Mouse (Mus musculus) spleen, postnatal 4 days (tissue): ENCODE results near the gene Plppr2.

Source experiments
- DNase-seq, 2 experiments: peaks; one replicate each; pipeline ENCODE4 v3.0.0; 2022; ENCODE audit warnings: low spot score in 2 of 2

The Plppr2 gene

GRCm38 (mm10) chr9:21936692-21937570 is at the start of gene Plppr2:
Gene Plppr2, plus strand, starts transcription at chr9:21937033.
- peak; percentile 87 to 92 for DNase-seq

GRCm38 (mm10) chr9:21889229-21889628 is 47.6 kb upstream of the Plppr2 start:
- DNase-seq: no peak

GRCm38 (mm10) chr9:21901223-21901820 is 35.5 kb upstream of the Plppr2 start:
- DNase-seq: no peak

- DNase-seq: no peak
These were observed 32.8 kb upstream of the Plppr2 start for GRCm38 (mm10) chr9:21904031-21904430.

- no peak for DNase-seq
These were observed 28.6 kb upstream of the Plppr2 start for GRCm38 (mm10) chr9:21908216-21908615.

- DNase-seq: peak in 1 of 2 experiments; percentile 25
These were observed 27.2 kb upstream of the Plppr2 start for GRCm38 (mm10) chr9:21909474-21910223.

- no peak for DNase-seq
These were observed 19.9 kb upstream of the Plppr2 start for GRCm38 (mm10) chr9:21916851-21917492.

GRCm38 (mm10) chr9:21917493-21918034 is 19.3 kb upstream of the Plppr2 start:
- no peak for DNase-seq

GRCm38 (mm10) chr9:21918035-21918592 is 18.7 kb upstream of the Plppr2 start, which contains the start of gene Rab3d:
Gene Rab3d, minus strand, starts transcription at chr9:21918192.
- DNase-seq: peak; percentile 97 to 98

- DNase-seq: no peak
These were observed 18.0 kb upstream of the Plppr2 start for GRCm38 (mm10) chr9:21918692-21919384.

- no peak for DNase-seq
These were observed 13.8 kb upstream of the Plppr2 start for GRCm38 (mm10) chr9:21923036-21923435.

GRCm38 (mm10) chr9:21923490-21924098 is 13.2 kb upstream of the Plppr2 start:
- no peak for DNase-seq

- peak; percentile 83 to 85 for DNase-seq
These were observed 12.7 kb upstream of the Plppr2 start for GRCm38 (mm10) chr9:21924099-21924493.

- DNase-seq: no peak
These were observed 11.8 kb upstream of the Plppr2 start for GRCm38 (mm10) chr9:21925034-21925433.

GRCm38 (mm10) chr9:21925506-21925905 is 11.3 kb upstream of the Plppr2 start:
- DNase-seq: no peak

- DNase-seq: no peak
These were observed 10.7 kb upstream of the Plppr2 start for GRCm38 (mm10) chr9:21926155-21926554.

- no peak for DNase-seq
These were observed 10.0 kb upstream of the Plppr2 start for GRCm38 (mm10) chr9:21926784-21927183.

GRCm38 (mm10) chr9:21927208-21927753 is 9.6 kb upstream of the Plppr2 start, which contains the start of the genes Ccdc159 and Tmem205:
Gene Ccdc159, plus strand, starts transcription at chr9:21927471.
Gene Tmem205, minus strand, starts transcription at chr9:21927556.
- peak; percentile 63 to 75 for DNase-seq

GRCm38 (mm10) chr9:21929208-21929607 is 7.6 kb upstream of the Plppr2 start:
- DNase-seq: no peak

GRCm38 (mm10) chr9:21932006-21932405 is 4.8 kb upstream of the Plppr2 start:
- DNase-seq: no peak
